Mouse (Mus musculus) left cerebral cortex, adult 18-20 months (tissue): Measurements from ENCODE around the gene Tmem201. TPM values are rescaled to one million over a fixed set of nuclear protein-coding genes. Genes with fewer than 3 reads are reported as not detected.
"Not testable (repeated sequence)": the region's sequence is repeated elsewhere in the genome, so short reads cannot be mapped to it uniquely, and the experiment has no call there.

Source experiments
- DNase-seq, 2 experiments: peaks; one replicate each; pipeline ENCODE4 v3.0.0; 2021 to 2022; ENCODE audit warnings: low spot score in 2 of 2, mixed read lengths in 1 of 2
- long read RNA-seq, 2 experiments: library from polyadenylated mRNA; stranded (forward); transcript quantifications; one replicate each; pipeline ENCODE4 v2.0.0; 2021
- total RNA-seq, 2 experiments: library from RNA; stranded (reverse); gene quantifications; 2 replicates each; pipeline ENCODE4 v1.2.3; 2021

The Tmem201 gene
- total RNA-seq, result 10 to 100 TPM; 61.0 to 64.6 TPM
- long read RNA-seq, experiment 1, full-length matches to known transcripts, result 45 of 71 reads
- long read RNA-seq, experiment 1, partial matches to known transcripts, result 7 of 71 reads
- long read RNA-seq, experiment 1, other reads (novel, unspliced or antisense), result 19 of 71 reads
- long read RNA-seq, experiment 2, transcript Tmem201-202 (6 exons, 3,620 nt), result major isoform, 20 of 31 reads
- long read RNA-seq, experiment 2, partial matches to known transcripts, result 1 of 31 reads
- long read RNA-seq, experiment 2, other reads (novel, unspliced or antisense), result 10 of 31 reads

GRCm38 (mm10) chr4:149737383-149738324 lies at the start of gene Tmem201:
Gene Tmem201, minus strand, starts transcription at chr4:149738044.
- DNase-seq, result peak; percentile 96 to 97

- DNase-seq, result no peak
These were observed 47.1 kb upstream of the Tmem201 start for GRCm38 (mm10) chr4:149784901-149785300.

- no peak for DNase-seq
These were observed 46.5 kb upstream of the Tmem201 start for GRCm38 (mm10) chr4:149784371-149784770.

GRCm38 (mm10) chr4:149782975-149783374 lies 45.1 kb upstream of the Tmem201 start:
- DNase-seq, result no peak

GRCm38 (mm10) chr4:149780565-149781356 lies 42.9 kb upstream of the Tmem201 start:
- no peak for DNase-seq

- DNase-seq, result no peak
These were observed 42.1 kb upstream of the Tmem201 start for GRCm38 (mm10) chr4:149779966-149780365.

GRCm38 (mm10) chr4:149777126-149777525 lies 39.3 kb upstream of the Tmem201 start:
- no peak for DNase-seq

- no peak for DNase-seq
These were observed 38.0 kb upstream of the Tmem201 start for GRCm38 (mm10) chr4:149775760-149776362.

GRCm38 (mm10) chr4:149775330-149775729 lies 37.5 kb upstream of the Tmem201 start:
- DNase-seq, result no peak

- DNase-seq, result peak; percentile 96 to 97
These were observed 36.2 kb upstream of the Tmem201 start, which contains the start of gene Slc25a33 for GRCm38 (mm10) chr4:149774094-149774470. Gene Slc25a33, minus strand, starts transcription at chr4:149774277.

- peak in 1 of 2 experiments; percentile 34 for DNase-seq
These were observed 35.7 kb upstream of the Tmem201 start for GRCm38 (mm10) chr4:149773408-149774093.

- no peak for DNase-seq
These were observed 34.5 kb upstream of the Tmem201 start for GRCm38 (mm10) chr4:149772394-149772793.

GRCm38 (mm10) chr4:149765201-149765600 lies 27.4 kb upstream of the Tmem201 start:
- no peak for DNase-seq

GRCm38 (mm10) chr4:149763335-149763734 lies 25.5 kb upstream of the Tmem201 start:
- DNase-seq, result no peak

- DNase-seq, result no peak
These were observed 21.7 kb upstream of the Tmem201 start for GRCm38 (mm10) chr4:149759517-149759916.

GRCm38 (mm10) chr4:149758423-149758822 lies 20.6 kb upstream of the Tmem201 start:
- DNase-seq, result no peak

- DNase-seq, result not testable (repeated sequence)
These were observed 18.7 kb upstream of the Tmem201 start for GRCm38 (mm10) chr4:149756546-149756945.

GRCm38 (mm10) chr4:149752836-149753235 lies 15.0 kb upstream of the Tmem201 start:
- no peak for DNase-seq

GRCm38 (mm10) chr4:149752124-149752799 lies 14.4 kb upstream of the Tmem201 start:
- peak; percentile 71 to 72 for DNase-seq

- DNase-seq, result no peak
These were observed 12.8 kb upstream of the Tmem201 start for GRCm38 (mm10) chr4:149750671-149751070.
